Mouse (Mus musculus) heart, postnatal 0 days (tissue): ENCODE measurements at regions not wholly inside any gene's neighbourhood (a gene's known extent, or its start where the extent isn't known, plus 50 kb on each side); places are given as distances from the start of the nearest gene placed in this dataset.

Source experiments
- CTCF ChIP-seq: IDR thresholded peaks from 2 replicates; pipeline ENCODE4 v1.5.1; 2016; ENCODE audit warnings: antibody characterized with exemption, control low read depth, low read depth
- EP300 ChIP-seq: IDR thresholded peaks from 2 replicates; pipeline ENCODE4 v1.6.1; 2016; ENCODE audit warnings: antibody characterized with exemption, low read depth

DNA sequence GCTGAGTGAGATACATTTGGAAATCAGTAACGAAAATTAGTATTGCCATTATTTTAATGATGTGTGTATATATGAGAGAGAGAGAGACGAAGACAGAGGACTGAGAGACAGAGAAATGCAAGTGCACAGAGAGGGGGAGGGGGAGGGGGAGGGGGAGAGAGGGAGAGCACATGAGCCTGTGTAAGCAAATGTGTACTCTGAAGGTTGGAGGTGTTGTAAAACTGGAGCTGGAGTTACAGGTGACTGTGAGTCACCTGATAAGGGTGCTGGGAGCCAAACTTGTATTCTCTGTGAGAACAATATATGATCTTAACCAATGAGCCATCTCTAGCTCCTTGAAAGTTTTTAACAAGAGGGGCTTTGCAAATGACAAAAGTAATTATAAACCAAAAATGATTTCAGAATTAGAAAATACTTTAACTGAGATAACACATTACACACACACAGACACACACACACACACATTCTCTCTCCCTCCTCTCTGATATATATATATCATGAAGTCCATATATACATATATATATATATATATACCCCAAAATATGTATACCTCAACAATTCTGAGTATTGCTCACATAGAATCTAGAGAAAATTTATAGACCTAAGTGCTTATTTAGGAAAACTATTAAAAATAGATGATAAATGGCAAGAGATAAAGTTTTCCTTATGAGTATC, 100.5 kb upstream of the Rgs17 start:
- TF ChIP-seq CTCF, result no peak
- TF ChIP-seq EP300, result no peak
